Comparison of ENCODE assay signal across 29 mouse cellular contexts in genomic region chr5:136240381-136240780, GRCm38 (mm10). TPM values are rescaled to one million over a fixed set of nuclear protein-coding genes. Genes with fewer than 3 reads are reported as not detected.
A peak's percentile ranks its signal among the peaks of the same experiment; 100 is the strongest.
DNase-seq lines count a peak whose midpoint lies in the region; ATAC-seq and TF ChIP-seq lines count a peak whose summit lies in the region.
"Had no signal": no experiment of that assay in that cellular context is flagged by ENCODE, and none has a peak within 500 bp of the region (broad histone marks: within the 10 kb centered on the region; RNA-seq: fewer than 3 reads in every experiment).

No protein-coding gene starts in this region.

- peak; percentile 53 for DNase-seq in lung, embryonic 14.5 days
- DNase-seq in lung, postnatal 14 days: no peak
- DNase-seq in 416B (ENCODE audit: low read depth): peak; percentile 18
- peak; percentile 30 for DNase-seq in MEL (ENCODE audit: low read depth, low spot score)
- DNase-seq in embryonic facial prominence, embryonic 11.5 days (ENCODE audit: low spot score): peak; percentile 54
- no peak for DNase-seq in adrenal gland, postnatal 36 days
- DNase-seq: adrenal gland, adult 2 months; cerebellum, adult 2 months; cerebellum, postnatal 14 days; gastrocnemius, postnatal 14 days; heart, postnatal 36 days; kidney, adult 2 months; kidney, postnatal 14 days; layer of hippocampus, adult 9-11 months; lung, postnatal 36 days; right cerebral cortex, postnatal 25 days had no signal

- no peak for TF ChIP-seq POLR2A in MEL (IDR thresholded peaks at IDR 0.05; ENCODE audit: control insufficient read depth in 1 of 2, insufficient read depth in 1 of 2, low read depth in 1 of 2, low read length in 2 of 2, poor library complexity in 1 of 2)

- H3K36me3 ChIP-seq in lung, embryonic 14.5 days (ENCODE audit: insufficient read depth): no peaks in the 10 kb centered on the region
- no peaks in the 10 kb centered on the region for H3K36me3 ChIP-seq in MEL (ENCODE audit: control insufficient read depth in 1 of 2, insufficient read depth in 2 of 2, low read length in 2 of 2)
- no peaks in the 10 kb centered on the region for H3K36me3 ChIP-seq in embryonic facial prominence, embryonic 11.5 days (replicated peaks; ENCODE audit: control insufficient read depth, insufficient read depth, low read depth, low read length)
- H3K36me3 ChIP-seq in heart, embryonic 12.5 days: no peaks in the 10 kb centered on the region
- no peaks in the 10 kb centered on the region for H3K36me3 ChIP-seq in kidney, embryonic 16.5 days (ENCODE audit: insufficient read depth, low read length)
- H3K36me3 ChIP-seq: embryonic facial prominence, embryonic 13.5 days; forebrain, embryonic 12.5 days; heart, embryonic 10.5 days; hindbrain, embryonic 12.5 days; intestine, embryonic 15.5 days; limb, embryonic 12.5 days; liver, embryonic 15.5 days; lung, embryonic 15.5 days; stomach, embryonic 15.5 days had no signal

- no peaks in the 10 kb centered on the region for H3K27me3 ChIP-seq in lung, embryonic 14.5 days (ENCODE audit: insufficient read depth, low read length)
- H3K27me3 ChIP-seq in MEL (ENCODE audit: control insufficient read depth in 1 of 2, insufficient read depth in 2 of 2, low read length in 2 of 2): no peaks in the 10 kb centered on the region
- no peaks in the 10 kb centered on the region for H3K27me3 ChIP-seq in embryonic facial prominence, embryonic 11.5 days (ENCODE audit: control insufficient read depth, insufficient read depth, low read length)
- H3K27me3 ChIP-seq in heart, embryonic 12.5 days (replicated peaks): peaks cover 59% of the 10 kb centered on the region
- H3K27me3 ChIP-seq in kidney, embryonic 16.5 days (ENCODE audit: insufficient read depth, low read length): no peaks in the 10 kb centered on the region; the same call in 1 of the 2 replicates
- H3K27me3 ChIP-seq: embryonic facial prominence, embryonic 13.5 days; intestine, embryonic 15.5 days; limb, embryonic 12.5 days; lung, embryonic 15.5 days; stomach, embryonic 15.5 days had no signal

- no peak for TF ChIP-seq RAD21 in MEL (IDR thresholded peaks at IDR 0.05; ENCODE audit: low read depth, low read length)

- ATAC-seq in lung, embryonic 14.5 days (ENCODE audit: insufficient read depth): no peak
- ATAC-seq in embryonic facial prominence, embryonic 11.5 days (replicated peaks; ENCODE audit: insufficient number of reproducible peaks, low FRiP score, low TSS enrichment, low read depth): no peak
- ATAC-seq in heart, embryonic 12.5 days (ENCODE audit: insufficient number of reproducible peaks, low FRiP score): no peak
- ATAC-seq in kidney, embryonic 16.5 days (ENCODE audit: low FRiP score, low TSS enrichment): no peak
- ATAC-seq: hindbrain, postnatal 0 days; intestine, embryonic 15.5 days had no signal

- no peak overlapping the region for H3K27ac ChIP-seq in lung, embryonic 14.5 days (ENCODE audit: low read depth)
- no peak overlapping the region for H3K27ac ChIP-seq in MEL (ENCODE audit: control insufficient read depth, low read depth, low read length)
- H3K27ac ChIP-seq in embryonic facial prominence, embryonic 11.5 days (replicated peaks; ENCODE audit: low read depth, low read length): no peak overlapping the region
- H3K27ac ChIP-seq in heart, embryonic 12.5 days (ENCODE audit: poor library complexity, severe bottlenecking): no peak overlapping the region
- no peak overlapping the region for H3K27ac ChIP-seq in kidney, embryonic 16.5 days (ENCODE audit: low read length)
- H3K27ac ChIP-seq: embryonic facial prominence, embryonic 13.5 days; forebrain, embryonic 12.5 days; heart, embryonic 10.5 days; hindbrain, embryonic 12.5 days; hindbrain, postnatal 0 days; intestine, embryonic 15.5 days; limb, embryonic 12.5 days; liver, embryonic 15.5 days; lung, embryonic 15.5 days; stomach, embryonic 15.5 days had no signal

- H3K4me1 ChIP-seq in lung, embryonic 14.5 days (ENCODE audit: insufficient read depth): peaks cover 8% of the 10 kb centered on the region; the same call in 1 of the 2 replicates
- no peaks in the 10 kb centered on the region for H3K4me1 ChIP-seq in MEL (ENCODE audit: control insufficient read depth in 1 of 2, insufficient read depth in 2 of 2, low read length in 2 of 2)
- H3K4me1 ChIP-seq in embryonic facial prominence, embryonic 11.5 days (ENCODE audit: control insufficient read depth, insufficient read depth, low read length): peaks cover 4% of the 10 kb centered on the region; the same call in 1 of the 2 replicates
- peaks cover 24% of the 10 kb centered on the region for H3K4me1 ChIP-seq in heart, embryonic 12.5 days (replicated peaks)
- peaks cover 30% of the 10 kb centered on the region for H3K4me1 ChIP-seq in kidney, embryonic 16.5 days (ENCODE audit: insufficient read depth, low read length)

- 33% methylated on average over 1 of the region's 1 CpGs for WGBS in lung, embryonic 14.5 days
- 50% methylated on average over 1 of the region's 1 CpGs for WGBS in embryonic facial prominence, embryonic 11.5 days
- WGBS in heart, embryonic 12.5 days: 42% methylated on average over 1 of the region's 1 CpGs
- WGBS in kidney, embryonic 16.5 days: 68% methylated on average over 1 of the region's 1 CpGs

- H3K9me3 ChIP-seq in lung, embryonic 14.5 days (ENCODE audit: low read depth, low read length): no peaks in the 10 kb centered on the region
- no peaks in the 10 kb centered on the region for H3K9me3 ChIP-seq in MEL (replicated peaks; ENCODE audit: insufficient read depth, low read length)
- no peaks in the 10 kb centered on the region for H3K9me3 ChIP-seq in embryonic facial prominence, embryonic 11.5 days (replicated peaks; ENCODE audit: control insufficient read depth, low read length)
- H3K9me3 ChIP-seq in heart, embryonic 12.5 days (replicated peaks): no peaks in the 10 kb centered on the region
- H3K9me3 ChIP-seq in kidney, embryonic 16.5 days (ENCODE audit: low read length): no peaks in the 10 kb centered on the region
- H3K9me3 ChIP-seq: embryonic facial prominence, embryonic 13.5 days; forebrain, embryonic 12.5 days; heart, embryonic 10.5 days; hindbrain, embryonic 12.5 days; intestine, embryonic 15.5 days; limb, embryonic 12.5 days; liver, embryonic 15.5 days; lung, embryonic 15.5 days; stomach, embryonic 15.5 days had no signal

- no peaks in the 10 kb centered on the region for H3K79me2 ChIP-seq in MEL (ENCODE audit: control insufficient read depth, insufficient read depth, low read length, poor library complexity)

- no peak for TF ChIP-seq EP300 in MEL (IDR thresholded peaks at IDR 0.05; ENCODE audit: low read depth in 1 of 2, low read length in 2 of 2)

- no peak overlapping the region for H3K4me3 ChIP-seq in lung, embryonic 14.5 days (ENCODE audit: low read depth, low read length)
- no peak overlapping the region for H3K4me3 ChIP-seq in MEL (ENCODE audit: control insufficient read depth in 1 of 2, insufficient read depth in 1 of 2, low read depth in 2 of 2, low read length in 2 of 2)
- H3K4me3 ChIP-seq in embryonic facial prominence, embryonic 11.5 days (ENCODE audit: low read depth, low read length): no peak overlapping the region
- H3K4me3 ChIP-seq in heart, embryonic 12.5 days: no peak overlapping the region
- H3K4me3 ChIP-seq in kidney, embryonic 16.5 days (ENCODE audit: low read length): no peak overlapping the region
- H3K4me3 ChIP-seq: embryonic facial prominence, embryonic 13.5 days; forebrain, embryonic 12.5 days; heart, embryonic 10.5 days; hindbrain, embryonic 12.5 days; intestine, embryonic 15.5 days; limb, embryonic 12.5 days; liver, embryonic 15.5 days; lung, embryonic 15.5 days; stomach, embryonic 15.5 days had no signal

- TF ChIP-seq CTCF in lung, embryonic 14.5 days (IDR thresholded peaks at IDR 0.05; ENCODE audit: low read depth): no peak
- TF ChIP-seq CTCF in MEL (IDR thresholded peaks at IDR 0.05 in 2 of 3, conservative IDR thresholded peaks at IDR 0.05 in 1 of 3; ENCODE audit: control insufficient read depth in 1 of 3, insufficient read depth in 1 of 3, low read depth in 2 of 3, low read length in 3 of 3, poor library complexity in 1 of 3, severe bottlenecking in 1 of 3): no peak

- H3K9ac ChIP-seq in lung, embryonic 14.5 days: no peak overlapping the region
- H3K9ac ChIP-seq in MEL (ENCODE audit: control insufficient read depth, low read depth, low read length, poor library complexity, severe bottlenecking): no peak overlapping the region
- no peak overlapping the region for H3K9ac ChIP-seq in embryonic facial prominence, embryonic 11.5 days (replicated peaks; ENCODE audit: low read length)
- no peak overlapping the region for H3K9ac ChIP-seq in heart, embryonic 12.5 days
- no peak overlapping the region for H3K9ac ChIP-seq in kidney, embryonic 16.5 days (replicated peaks; ENCODE audit: low read length)
- H3K9ac ChIP-seq: embryonic facial prominence, embryonic 13.5 days; forebrain, embryonic 12.5 days; hindbrain, embryonic 12.5 days; intestine, embryonic 15.5 days; limb, embryonic 12.5 days; liver, embryonic 15.5 days; lung, embryonic 15.5 days; stomach, embryonic 15.5 days had no signal

- no peak overlapping the region for H3K4me2 ChIP-seq in lung, embryonic 14.5 days
- H3K4me2 ChIP-seq in embryonic facial prominence, embryonic 11.5 days (ENCODE audit: low read depth, low read length): no peak overlapping the region
- no peak overlapping the region for H3K4me2 ChIP-seq in heart, embryonic 12.5 days
- no peak overlapping the region for H3K4me2 ChIP-seq in kidney, embryonic 16.5 days (replicated peaks; ENCODE audit: low read depth, low read length)
- H3K4me2 ChIP-seq: embryonic facial prominence, embryonic 13.5 days; forebrain, embryonic 12.5 days; hindbrain, embryonic 12.5 days; intestine, embryonic 15.5 days; limb, embryonic 12.5 days; liver, embryonic 15.5 days; lung, embryonic 15.5 days; midbrain, embryonic 11.5 days; stomach, embryonic 15.5 days had no signal

RNA-seq across cellular contexts. Expression of gene Sh2b2, which starts 6.0 kb away (rescaled TPM):
- polyA plus RNA-seq in lung, embryonic 14.5 days (2014; fragmentation: Nextera tagmentation; extraction: Ambion mirVana): 5.7 and 5.9 TPM in 2 replicates
- not detected in 2 replicates for total RNA-seq in MEL (2012; rRNA removed)
- under 1 TPM in 1 of 2 experiments, not detected in 1; 0.07 TPM for polyA plus RNA-seq in MEL (2012; ENCODE audit: insufficient read depth in 1 of 2, insufficient read length in 2 of 2, low read depth in 1 of 2, low replicate concordance in 2 of 2, missing spikeins in 1 of 2)
- polyA plus RNA-seq in embryonic facial prominence, embryonic 11.5 days (2014; fragmentation: Nextera tagmentation; extraction: Ambion mirVana): 9.7 and 9.8 TPM in 2 replicates
- 1.5 and 1.9 TPM in 2 replicates for polyA plus RNA-seq in heart, embryonic 12.5 days (2016; fragmentation: Nextera tagmentation; extraction: Ambion mirVana)
- polyA plus RNA-seq in kidney, embryonic 16.5 days (2015; fragmentation: Nextera tagmentation; extraction: Ambion mirVana): 5.0 and 5.3 TPM in 2 replicates
- 10 to 100 TPM; 19.7 to 21.0 TPM for total RNA-seq in adrenal gland, postnatal 36 days (2021)

RNA-seq across cellular contexts. Expression of gene Prkrip1, which starts 41.6 kb away (rescaled TPM):
- polyA plus RNA-seq in lung, embryonic 14.5 days (2014; fragmentation: Nextera tagmentation; extraction: Ambion mirVana): 52.1 and 60.3 TPM in 2 replicates
- 55.1 and 55.6 TPM in 2 replicates for total RNA-seq in MEL (2012; rRNA removed)
- 10 to 100 TPM in 1 of 2 experiments, not detected in 1; 84.1 TPM for polyA plus RNA-seq in MEL (2012; ENCODE audit: insufficient read depth in 1 of 2, insufficient read length in 2 of 2, low read depth in 1 of 2, low replicate concordance in 2 of 2, missing spikeins in 1 of 2)
- 70.7 and 75.6 TPM in 2 replicates for polyA plus RNA-seq in embryonic facial prominence, embryonic 11.5 days (2014; fragmentation: Nextera tagmentation; extraction: Ambion mirVana)
- polyA plus RNA-seq in heart, embryonic 12.5 days (2016; fragmentation: Nextera tagmentation; extraction: Ambion mirVana): 41.8 and 48.1 TPM in 2 replicates
- polyA plus RNA-seq in kidney, embryonic 16.5 days (2015; fragmentation: Nextera tagmentation; extraction: Ambion mirVana): 47.1 and 52.0 TPM in 2 replicates
- 10 to 100 TPM; 36.2 to 46.0 TPM for total RNA-seq in adrenal gland, postnatal 36 days (2021)

Comparison
In these comparisons a context has a peak if more than half of its experiments do, and no peak if none do; other contexts are left out.
1. DNase-seq: peak in lung, embryonic 14.5 days (single experiment), 416B (single experiment), MEL (single experiment) and embryonic facial prominence, embryonic 11.5 days (single experiment); none in lung, postnatal 14 days (single experiment) and adrenal gland, postnatal 36 days (0 of 2).